Mouse (Mus musculus) testis, postnatal 10 days (tissue): ENCODE results near the gene Limch1.

ENCODE experiments used
- DNase-seq: peaks from one replicate; pipeline ENCODE4 v3.0.0; 2021; ENCODE audit warnings: low spot score

Limch1 gene

GRCm38 (mm10) chr5:66785995-66786620 is 40.5 kb downstream of the Limch1 start:
- DNase-seq, result no peak

GRCm38 (mm10) chr5:66786621-66787061 is 41.0 kb downstream of the Limch1 start:
- no peak for DNase-seq

GRCm38 (mm10) chr5:66789041-66789440 is 43.4 kb downstream of the Limch1 start:
- no peak for DNase-seq

- DNase-seq, result no peak
These were observed 45.5 kb downstream of the Limch1 start for GRCm38 (mm10) chr5:66791161-66791560.

GRCm38 (mm10) chr5:66793251-66793650 is 47.6 kb downstream of the Limch1 start:
- no peak for DNase-seq

- no peak for DNase-seq
These were observed 51.7 kb downstream of the Limch1 start for GRCm38 (mm10) chr5:66797326-66797725.

GRCm38 (mm10) chr5:66798135-66798534 is 52.5 kb downstream of the Limch1 start:
- no peak for DNase-seq

- no peak for DNase-seq
These were observed 53.0 kb downstream of the Limch1 start for GRCm38 (mm10) chr5:66798591-66799003.

- DNase-seq, result no peak
These were observed 54.6 kb downstream of the Limch1 start for GRCm38 (mm10) chr5:66800243-66800642.

GRCm38 (mm10) chr5:66800977-66801376 is 55.4 kb downstream of the Limch1 start:
- DNase-seq, result no peak

- DNase-seq, result no peak
These were observed 56.6 kb downstream of the Limch1 start for GRCm38 (mm10) chr5:66802196-66802595.

GRCm38 (mm10) chr5:66806335-66806734 is 60.7 kb downstream of the Limch1 start:
- DNase-seq, result no peak

- DNase-seq, result no peak
These were observed 62.1 kb downstream of the Limch1 start for GRCm38 (mm10) chr5:66807737-66808136.

GRCm38 (mm10) chr5:66809016-66809570 is 63.5 kb downstream of the Limch1 start:
- no peak for DNase-seq

- no peak for DNase-seq
These were observed 64.8 kb downstream of the Limch1 start for GRCm38 (mm10) chr5:66810396-66810795.

- DNase-seq, result no peak
These were observed 69.0 kb downstream of the Limch1 start for GRCm38 (mm10) chr5:66814674-66815073.

GRCm38 (mm10) chr5:66815877-66816276 is 70.2 kb downstream of the Limch1 start:
- no peak for DNase-seq

- DNase-seq, result no peak
These were observed 71.1 kb downstream of the Limch1 start for GRCm38 (mm10) chr5:66816751-66817150.

GRCm38 (mm10) chr5:66817184-66817956 is 71.7 kb downstream of the Limch1 start:
- DNase-seq, result no peak

GRCm38 (mm10) chr5:66822500-66823205 is 77.0 kb downstream of the Limch1 start:
- DNase-seq, result no peak

- no peak for DNase-seq
These were observed 80.0 kb downstream of the Limch1 start for GRCm38 (mm10) chr5:66825586-66825985.

- DNase-seq, result no peak
These were observed 81.2 kb downstream of the Limch1 start for GRCm38 (mm10) chr5:66826844-66827243.

GRCm38 (mm10) chr5:66829505-66829904 is 83.9 kb downstream of the Limch1 start:
- no peak for DNase-seq
